Mouse (Mus musculus) heart, adult 2 months (tissue): ENCODE measurements at regions not wholly inside any gene's neighbourhood (a gene's known extent, or its start where the extent isn't known, plus 50 kb on each side); places are given as distances from the start of the nearest gene placed in this dataset.

Experiments
- CTCF ChIP-seq: fragments of 200-600 bp; IDR thresholded peaks from 2 replicates; pipeline ENCODE4 v1.8.1; 2022; ENCODE audit warnings: antibody characterized with exemption, mild to moderate bottlenecking, moderate library complexity
- EP300 ChIP-seq: fragments of 200-500 bp; IDR thresholded peaks from 2 replicates; pipeline ENCODE4 v1.6.1; 2011; ENCODE audit warnings: low read depth, low read length, control low read depth; ENCODE audit not compliant: insufficient read depth
- POLR2A ChIP-seq: fragments of 200-500 bp; IDR thresholded peaks from 2 replicates; pipeline ENCODE4 v1.6.1; 2011; ENCODE audit warnings: mild to moderate bottlenecking, low read depth, low read length, control low read depth; ENCODE audit not compliant: insufficient read depth

DNA sequence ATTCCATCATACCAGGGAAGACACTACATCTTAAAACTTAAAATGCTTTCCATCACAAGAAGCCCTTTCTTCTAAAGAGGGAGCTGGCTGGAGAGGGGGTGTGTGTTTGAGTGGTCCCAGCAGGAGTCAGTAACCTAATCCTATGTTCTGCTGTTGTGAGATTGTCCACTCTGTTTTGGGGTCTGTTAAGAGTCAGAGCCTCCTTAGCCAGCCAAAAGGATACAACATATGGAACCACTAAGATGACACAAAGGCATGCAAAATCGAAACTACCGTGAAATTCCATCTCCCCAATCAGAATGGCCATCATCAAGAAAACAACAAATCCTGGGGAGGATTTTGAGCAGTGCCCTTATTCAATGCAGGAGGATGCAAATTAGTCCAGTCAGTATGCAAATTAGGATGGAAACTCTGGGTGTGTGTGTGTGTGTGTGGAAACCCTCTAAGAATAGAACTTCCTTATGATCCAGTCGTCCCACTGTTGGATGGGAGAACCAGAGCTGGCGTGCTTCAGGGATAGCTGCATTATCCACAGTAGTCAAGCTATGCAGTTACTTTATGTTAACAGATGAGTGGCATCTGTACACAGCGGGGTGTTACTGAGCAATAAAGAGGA, 63.7 kb upstream of the Slc24a4 start:
- no peak for TF ChIP-seq CTCF
- no peak for TF ChIP-seq POLR2A
- no peak for TF ChIP-seq EP300
